Mouse (Mus musculus) megakaryocyte-erythroid progenitor cell, adult 5-6 weeks (primary cell): Measurements from ENCODE around the gene Eipr1. TPM values are rescaled to one million over a fixed set of nuclear protein-coding genes. Genes with fewer than 3 reads are reported as not detected.

ENCODE experiments used
- ATAC-seq: replicated peaks from 2 replicates; pipeline ENCODE4 v1.8.0; 2016; ENCODE audit warnings: mild to moderate bottlenecking, inconsistent platforms; ENCODE audit not compliant: severe bottlenecking, poor library complexity, low FRiP score, low TSS enrichment
- total RNA-seq, 2 experiments: library from RNA; stranded (forward) in 1 of 2; stranded (reverse) in 1 of 2; fragments of 200-1000, 215-1000 nt in 1 of 2; fragments of >200 nt in 1 of 2; fragmentation: Nextera tagmentation in 1 of 2; gene quantifications; 2 replicates each; pipeline ENCODE4 v1.2.3; 2014 to 2017

The Eipr1 gene
- total RNA-seq, 2 experiments from 2014 or later = 29.6 to 30.0 TPM

DNA sequence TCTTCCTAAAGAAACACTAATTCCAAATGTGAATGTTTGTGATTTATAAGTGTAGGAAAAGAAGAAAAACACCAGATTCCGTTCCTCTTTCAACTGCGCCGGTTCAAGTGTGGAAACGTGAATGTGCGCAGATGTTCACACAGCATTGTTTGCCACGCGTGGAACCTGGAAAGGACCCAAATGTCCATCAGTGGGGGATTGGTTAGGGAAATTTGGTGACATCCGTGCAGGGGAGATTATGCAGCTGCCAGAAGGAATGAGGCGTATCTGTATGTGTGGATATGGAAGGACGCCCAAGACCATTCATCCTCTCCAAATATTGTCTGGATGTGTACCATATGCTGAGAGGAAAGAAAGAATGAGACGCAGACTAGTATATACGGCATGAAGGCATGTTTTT, 111.7 kb downstream of the Eipr1 start:
- ATAC-seq = no peak

DNA sequence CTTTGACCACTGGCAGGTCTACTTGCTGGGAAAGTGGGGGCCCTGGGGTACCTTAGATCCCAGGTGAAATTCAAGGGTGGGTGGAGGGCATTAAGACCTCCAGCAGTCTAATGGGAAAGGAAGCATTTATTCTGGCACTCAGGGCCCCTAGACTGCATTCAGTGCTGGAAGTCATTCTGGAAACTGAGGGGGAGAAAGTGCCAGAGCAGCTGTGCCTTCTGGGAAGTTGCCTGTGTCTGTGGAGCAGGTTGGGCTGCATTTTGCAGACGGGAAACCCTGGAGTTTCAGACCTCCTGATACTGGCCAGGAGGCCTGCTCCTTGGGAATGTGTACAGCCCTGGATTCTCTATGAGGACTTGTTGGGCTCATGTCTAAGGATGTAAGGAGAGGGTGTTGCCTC, 114.5 kb downstream of the Eipr1 start:
- no peak for ATAC-seq

DNA sequence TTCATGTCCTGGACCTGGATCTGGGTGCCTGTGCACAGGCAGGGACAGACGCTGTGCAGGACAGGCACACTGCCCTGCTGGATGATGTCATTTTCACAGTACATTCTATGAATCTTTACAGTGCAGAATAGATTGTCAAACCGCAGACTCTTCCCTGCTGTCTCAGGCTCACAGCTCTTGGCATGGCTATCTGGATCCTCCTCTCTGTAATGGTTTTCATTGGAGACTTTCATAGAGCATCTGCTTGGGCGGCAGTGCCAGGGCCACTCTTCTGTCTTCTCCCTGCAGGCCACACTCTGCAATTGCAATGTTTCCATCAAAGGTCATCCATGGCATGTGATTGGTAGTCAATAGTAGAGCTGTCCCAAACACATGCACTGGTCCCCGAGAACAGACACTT, 117.2 kb downstream of the Eipr1 start:
- no peak for ATAC-seq

DNA sequence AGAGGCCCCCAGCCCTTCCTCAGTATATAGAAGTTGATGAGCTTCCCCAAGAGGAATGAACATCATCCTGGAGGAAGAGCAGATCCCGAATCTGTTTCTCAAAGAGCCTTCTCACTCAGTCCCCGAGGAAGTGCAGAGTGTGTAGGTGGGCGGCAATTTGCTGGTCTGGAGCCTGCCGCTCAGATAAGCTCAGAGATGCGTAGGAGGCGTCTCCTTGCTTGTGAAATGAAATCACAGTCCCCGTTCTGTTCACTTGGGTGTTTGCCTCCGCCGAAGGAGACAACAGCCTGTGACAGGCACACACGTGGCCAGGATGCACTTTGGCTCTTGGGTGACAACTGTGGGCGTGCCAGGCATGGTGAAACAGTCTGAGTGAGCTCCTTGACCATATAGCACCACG, 120.7 kb downstream of the Eipr1 start:
- ATAC-seq = no peak

DNA sequence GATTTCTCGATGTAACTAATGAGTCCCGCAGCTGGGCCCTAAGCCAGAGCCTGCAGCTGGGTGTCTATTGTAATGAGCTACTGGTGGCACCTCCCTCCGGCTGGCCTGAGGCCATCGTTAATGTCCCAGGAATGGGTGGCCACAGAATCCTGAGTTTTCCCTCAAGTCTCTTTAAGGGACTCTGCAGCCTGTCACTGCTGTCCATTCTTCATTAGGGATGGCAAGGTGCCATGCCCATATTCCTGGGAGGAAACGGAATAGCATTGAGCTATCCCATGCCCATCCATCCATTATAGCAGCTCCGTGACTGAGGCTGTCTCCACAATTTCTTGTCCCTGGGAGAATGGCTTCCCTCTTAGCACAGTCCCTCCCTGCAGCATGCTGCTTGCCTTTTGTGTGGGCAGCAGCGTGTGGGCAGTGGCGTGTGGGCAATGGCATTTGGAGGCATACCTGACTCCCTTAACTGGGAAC, 123.2 kb downstream of the Eipr1 start:
- ATAC-seq = no peak

DNA sequence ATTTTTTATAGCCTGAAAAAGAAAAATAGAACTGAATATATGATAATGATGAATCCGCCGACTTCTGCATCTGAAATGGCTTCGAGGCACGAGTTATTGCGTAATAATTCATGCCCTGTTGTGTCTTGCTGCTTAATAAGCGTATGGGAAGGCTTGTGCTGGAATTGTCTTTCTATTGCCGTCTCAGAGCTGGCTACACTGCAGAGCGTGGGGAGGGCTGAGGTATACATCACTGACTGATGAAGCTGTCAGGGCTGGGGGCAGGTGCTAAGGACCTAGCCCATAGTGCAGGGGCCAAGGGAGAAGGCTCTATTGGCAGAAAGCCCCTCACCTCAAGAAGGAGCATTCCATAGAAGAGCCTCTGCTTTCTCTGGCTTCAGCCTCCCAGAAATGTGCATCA, 123.9 kb downstream of the Eipr1 start:
- no peak for ATAC-seq

DNA sequence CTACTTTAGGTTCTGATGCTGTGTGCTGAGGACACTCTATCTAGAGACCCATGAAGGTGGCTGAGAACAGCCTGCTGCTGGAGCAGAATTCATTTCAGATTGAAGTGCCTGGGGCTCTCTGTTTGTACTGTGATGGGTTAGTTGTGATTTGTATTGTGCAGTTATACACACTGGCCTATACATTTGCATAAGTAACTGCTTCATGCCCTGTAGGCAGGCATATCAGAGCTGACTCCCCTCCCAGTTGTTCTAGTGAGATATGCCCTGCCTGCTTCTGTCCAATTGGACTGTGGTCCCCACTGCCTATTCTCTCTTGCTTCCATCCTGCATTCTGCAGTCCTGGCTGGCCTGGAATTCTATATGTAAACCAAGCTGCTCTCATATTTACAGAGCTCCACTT, 128.9 kb downstream of the Eipr1 start:
- no peak for ATAC-seq

DNA sequence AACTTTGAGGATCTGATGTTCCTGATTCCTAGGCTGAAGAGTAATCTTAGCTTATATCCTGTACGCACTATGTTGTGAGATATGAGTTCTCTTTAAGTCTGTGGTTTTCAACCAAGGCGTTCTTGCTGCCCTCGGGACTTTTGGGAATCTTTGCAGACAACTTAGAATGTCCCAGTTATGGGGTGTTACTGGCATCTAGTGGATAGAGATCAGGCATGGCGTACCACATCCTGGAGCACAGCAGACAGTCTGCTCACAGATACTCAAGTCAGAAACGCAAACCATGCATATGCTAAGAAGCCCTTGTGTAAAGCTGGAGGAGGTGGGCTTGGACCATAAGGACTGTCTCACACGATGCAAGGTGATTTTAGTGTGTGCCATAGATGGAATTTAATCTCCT, 136.1 kb downstream of the Eipr1 start:
- no peak for ATAC-seq

DNA sequence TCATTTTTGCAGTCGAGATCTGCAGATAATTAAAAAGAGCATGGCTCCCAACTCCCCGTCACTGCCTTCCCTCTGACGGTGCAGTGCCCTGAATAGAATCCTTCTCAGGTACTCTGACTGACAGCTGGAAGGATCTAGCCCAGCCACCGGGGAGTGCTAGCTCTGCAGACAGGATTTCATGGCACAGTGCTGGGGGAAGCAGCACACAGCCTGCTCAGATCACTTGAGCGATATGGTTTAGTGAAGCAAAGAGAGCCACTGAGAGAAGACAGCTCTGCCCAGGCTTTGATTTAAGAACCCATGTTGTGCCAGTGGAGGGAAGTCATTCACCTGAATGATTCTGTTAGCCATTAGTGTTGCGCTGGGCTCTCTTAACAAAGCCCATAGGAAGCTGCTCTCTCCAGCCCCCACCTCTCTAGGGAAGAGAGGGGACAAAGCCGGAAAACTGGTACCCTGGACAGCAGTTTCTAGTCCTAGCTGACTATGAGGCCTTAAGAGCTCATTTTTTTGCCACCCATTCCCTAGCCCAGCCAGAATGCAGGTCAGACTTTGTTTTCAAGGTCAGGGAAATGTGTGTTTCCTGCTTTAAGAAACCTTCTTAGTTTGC, 137.6 kb downstream of the Eipr1 start:
- no peak for ATAC-seq

DNA sequence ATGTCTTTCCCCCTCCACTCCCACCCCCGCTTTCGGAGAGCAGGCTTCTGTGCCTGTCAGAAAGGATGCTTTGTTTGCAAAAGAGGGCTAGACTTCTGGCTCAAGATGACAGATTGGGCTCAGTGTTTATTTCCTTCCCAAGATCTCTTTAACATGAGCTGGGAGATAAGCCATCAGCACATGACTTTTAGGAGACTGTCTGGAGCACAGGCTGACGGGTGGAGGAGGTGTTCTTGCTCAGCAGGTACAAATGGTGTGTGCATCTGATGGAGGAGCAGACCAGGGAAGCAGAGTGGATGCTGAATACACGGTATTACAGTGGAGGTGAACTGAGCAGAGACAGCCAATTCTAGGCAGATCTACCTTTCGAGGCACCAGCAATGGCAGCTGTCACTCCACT, 139.9 kb downstream of the Eipr1 start:
- ATAC-seq = no peak

DNA sequence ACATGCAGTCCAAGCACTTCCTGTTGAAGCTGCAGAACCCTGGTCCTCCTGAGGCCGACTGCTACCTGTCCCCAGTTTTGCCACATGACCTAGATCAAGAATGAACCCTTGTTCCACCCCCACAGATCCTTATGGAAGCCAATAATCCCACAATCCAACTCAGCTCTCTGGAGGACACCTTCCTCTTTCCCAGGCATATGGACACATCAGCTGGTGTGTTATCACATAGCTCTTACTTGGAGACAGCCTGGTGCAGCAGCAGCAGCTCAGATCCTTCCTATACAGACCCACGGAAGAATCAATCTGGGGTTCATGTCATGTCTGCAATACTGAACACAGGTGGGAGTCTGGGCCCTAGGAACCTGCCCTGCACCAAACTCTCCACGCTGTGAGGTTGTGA, 145.0 kb downstream of the Eipr1 start:
- no peak for ATAC-seq

DNA sequence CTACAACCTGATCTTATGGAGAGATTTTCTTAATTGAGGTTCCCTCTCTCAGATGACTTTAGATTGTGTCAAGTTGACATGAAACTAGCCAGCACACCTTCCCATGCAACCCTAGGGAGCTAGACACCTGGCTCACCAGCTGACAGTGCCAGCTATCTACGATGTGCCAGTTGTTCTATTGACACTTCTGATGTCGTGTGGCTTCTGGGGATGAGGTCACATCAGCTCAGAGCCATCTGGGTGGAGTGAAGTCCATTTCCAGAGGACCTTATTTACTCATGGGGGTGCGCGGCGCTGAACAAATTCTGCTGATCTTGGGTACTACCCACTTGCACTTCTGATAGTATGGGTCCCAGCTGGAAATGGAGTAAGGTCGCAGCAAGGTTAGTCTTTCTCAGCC, 146.7 kb downstream of the Eipr1 start:
- ATAC-seq = no peak

DNA sequence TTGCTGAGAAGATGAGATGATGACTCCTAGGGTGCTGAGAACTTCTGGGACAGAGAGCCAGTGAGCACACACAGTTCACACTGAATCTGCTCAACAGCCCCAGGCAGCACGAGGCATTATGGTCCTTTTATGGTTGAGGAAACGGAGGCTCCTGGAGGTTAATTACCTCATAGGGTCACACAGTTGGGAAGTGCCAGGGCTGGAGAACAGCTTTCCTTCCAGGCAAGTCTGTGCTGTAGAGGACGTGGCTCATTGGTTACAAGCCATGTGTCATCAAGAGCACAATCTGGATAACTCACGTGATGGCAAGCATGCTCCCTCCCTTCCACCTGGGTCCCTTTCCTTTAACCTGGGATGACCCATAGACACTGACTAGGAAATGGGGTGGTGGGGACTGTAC, 148.1 kb downstream of the Eipr1 start:
- ATAC-seq = no peak

DNA sequence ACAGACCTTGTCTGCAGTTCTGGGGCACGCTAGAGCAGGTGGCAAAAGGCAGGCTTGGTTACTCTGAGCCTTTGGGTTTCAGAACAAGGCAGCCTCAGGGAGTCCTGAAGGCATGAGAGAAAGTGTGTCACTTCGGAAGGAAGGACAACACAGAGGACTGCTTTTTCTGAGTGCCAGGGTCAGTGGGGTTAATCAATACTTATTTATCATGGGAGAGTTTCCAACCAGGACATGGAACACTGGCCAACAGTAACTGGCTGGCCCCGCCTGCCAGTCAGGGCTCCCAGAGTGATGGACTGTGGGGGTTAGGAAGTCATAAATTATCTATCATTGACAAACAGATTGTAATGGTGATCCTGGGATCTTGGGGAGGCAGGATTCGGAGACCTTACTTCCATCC, 148.7 kb downstream of the Eipr1 start:
- no peak for ATAC-seq

DNA sequence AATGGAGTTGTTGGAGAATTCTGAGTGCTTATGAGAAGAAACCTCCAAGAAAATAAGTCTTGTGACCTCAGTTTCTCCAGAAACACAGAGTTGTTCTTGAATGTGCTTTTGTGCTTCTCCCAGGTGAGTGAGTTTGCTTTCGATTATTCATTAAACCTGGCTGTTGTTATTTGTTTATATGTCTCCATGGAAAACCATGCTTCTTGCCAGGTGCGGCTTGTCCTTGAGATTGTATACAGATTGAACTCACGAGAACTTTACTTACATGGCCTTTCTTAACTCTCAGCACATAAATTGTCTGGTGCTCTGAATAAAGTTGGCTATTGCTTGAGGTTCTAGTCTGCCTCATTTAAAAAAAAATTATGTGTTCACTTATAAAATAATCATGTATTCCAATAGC, 150.5 kb downstream of the Eipr1 start:
- no peak for ATAC-seq

DNA sequence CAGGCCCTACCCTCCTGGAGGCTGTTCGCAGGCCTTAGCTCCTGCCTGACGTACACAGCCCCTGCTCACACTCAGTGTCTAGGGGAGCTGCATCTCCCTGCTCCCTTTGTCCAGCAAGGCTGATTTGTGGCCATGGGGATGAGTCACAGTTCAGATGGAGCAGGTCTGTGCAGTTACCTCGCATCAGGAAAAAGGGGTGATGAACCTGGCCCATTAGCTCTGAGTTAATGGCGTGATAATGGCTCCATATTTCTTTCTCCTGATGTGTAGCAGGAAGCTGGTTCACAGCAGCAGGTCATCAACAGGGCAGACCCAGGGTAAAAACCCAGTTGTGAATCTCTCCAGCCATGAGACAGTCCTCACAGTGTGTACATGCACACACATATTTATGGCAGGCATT, 151.5 kb downstream of the Eipr1 start:
- no peak for ATAC-seq

DNA sequence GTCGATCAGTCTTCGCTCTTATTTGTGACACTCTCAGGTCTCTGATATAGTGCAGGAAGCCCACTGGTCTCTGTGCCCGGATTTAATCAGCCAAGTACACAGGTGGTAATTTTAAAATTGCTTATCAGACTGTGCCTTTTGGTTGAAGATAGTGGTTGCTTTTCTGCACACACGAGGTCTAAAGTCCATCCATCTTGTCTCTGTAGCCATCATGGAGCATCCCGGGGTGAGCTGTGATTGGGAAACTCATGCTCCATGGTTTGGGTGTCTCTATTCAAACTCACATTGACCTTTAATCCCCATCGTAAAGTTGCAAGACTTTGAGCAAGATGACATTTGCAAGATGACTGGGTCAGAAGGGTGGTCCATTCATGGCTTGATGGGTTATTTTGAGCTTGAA, 153.9 kb downstream of the Eipr1 start:
- ATAC-seq = no peak

DNA sequence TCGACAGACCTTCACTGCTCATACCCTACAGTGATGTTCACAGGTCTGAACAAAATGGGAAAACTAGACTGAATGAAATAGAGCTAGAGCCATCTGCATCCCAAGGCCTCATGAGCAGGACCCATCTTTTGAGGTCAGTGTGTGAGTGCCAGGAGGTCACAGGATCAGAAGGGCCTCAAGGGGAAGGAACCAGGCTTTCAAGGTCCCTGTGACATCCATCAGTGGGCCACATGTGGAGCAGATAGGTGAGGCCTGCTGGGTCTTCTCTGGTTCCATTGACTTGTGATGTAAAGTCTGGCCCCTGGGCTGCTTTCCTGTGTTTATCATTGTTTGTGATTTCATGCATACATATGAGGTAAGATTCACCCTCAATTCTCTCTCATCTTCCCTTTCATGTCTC, 154.4 kb downstream of the Eipr1 start:
- no peak for ATAC-seq

DNA sequence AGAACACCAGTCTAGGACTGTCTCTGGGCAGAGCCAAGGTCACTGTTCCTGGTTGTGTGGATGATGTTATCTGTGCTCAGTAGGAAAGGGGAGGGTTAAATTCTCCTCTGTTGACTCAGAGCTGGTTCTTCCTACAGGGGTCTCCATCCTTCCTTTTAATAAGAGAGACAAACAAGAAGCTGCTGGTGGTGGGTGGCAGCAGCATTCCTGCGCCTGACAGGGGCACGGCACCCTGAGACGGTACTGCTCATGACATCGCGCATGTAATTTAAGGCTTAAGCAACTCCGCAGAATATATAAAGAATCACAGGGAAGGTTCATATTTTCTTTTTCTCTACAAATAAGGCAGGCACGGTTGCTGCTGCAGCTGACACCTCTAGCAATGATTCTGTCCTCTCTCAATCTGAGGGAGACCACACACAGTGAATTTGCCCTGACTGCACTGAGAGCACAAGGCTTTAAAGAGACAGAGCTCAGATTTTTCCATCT, 155.2 kb downstream of the Eipr1 start:
- ATAC-seq = no peak

DNA sequence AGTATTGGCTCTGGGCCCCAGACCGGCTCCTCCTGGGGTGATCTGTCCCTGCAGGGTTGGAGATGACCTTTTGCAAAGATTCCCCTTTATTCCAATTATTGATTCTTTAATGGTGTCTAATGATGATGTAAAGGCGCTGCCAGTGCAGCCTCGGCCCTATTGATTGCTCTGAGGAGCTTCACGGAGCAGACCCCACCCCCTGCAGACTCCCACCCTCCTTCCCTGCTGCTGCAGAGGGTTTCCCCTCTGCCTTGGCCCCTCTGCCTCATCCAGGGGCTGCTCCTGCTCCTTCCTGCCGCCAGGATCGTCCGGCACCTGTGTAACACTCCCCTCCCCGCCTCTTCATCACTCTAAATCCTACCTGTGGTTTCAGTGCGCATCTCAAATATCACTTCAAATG, 156.2 kb downstream of the Eipr1 start:
- ATAC-seq = no peak

DNA sequence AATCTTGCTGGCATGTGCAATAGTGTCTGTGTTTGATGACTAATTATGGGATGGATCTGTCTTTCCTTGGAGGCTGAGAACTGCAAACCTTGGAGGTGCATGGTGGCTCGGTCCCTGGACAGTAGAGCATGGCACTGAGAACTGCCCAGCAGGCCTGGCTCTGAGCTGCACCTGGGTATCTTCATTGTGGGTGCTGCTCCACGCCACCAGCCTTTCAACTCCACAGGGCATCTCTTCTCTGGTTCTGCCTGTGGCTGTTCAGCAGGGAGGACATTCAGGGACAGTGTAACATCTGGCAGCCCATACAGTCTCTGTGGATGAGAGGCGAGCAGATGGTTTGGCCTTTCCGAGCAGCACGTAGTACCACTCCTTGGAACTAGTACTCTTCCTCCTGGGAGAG, 158.2 kb downstream of the Eipr1 start:
- ATAC-seq = no peak

DNA sequence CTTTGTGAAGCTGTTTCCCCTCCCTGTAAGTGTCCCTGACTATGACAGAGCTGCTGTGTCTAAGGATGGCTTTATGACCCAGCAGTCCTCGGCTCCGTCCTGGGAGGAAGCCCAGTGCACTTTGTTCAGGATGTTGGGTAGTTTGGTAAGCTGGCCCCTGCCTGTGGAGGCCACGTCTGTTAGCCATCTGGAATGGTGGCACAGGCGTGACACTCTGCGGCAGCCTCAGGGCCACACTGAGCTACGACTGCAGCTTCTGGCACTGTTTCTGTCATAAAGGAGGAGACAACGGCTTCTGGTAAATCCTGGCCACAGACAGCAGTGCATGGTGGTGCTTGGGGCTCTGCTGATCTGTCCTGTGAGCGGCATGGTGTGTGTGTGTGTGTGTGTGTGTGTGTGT, 159.0 kb downstream of the Eipr1 start:
- ATAC-seq = no peak
